1 mouse cellular context compared by ENCODE assay signal in genomic region chr5:125434347-125434746, GRCm38 (mm10).
A peak's percentile ranks its signal among the peaks of the same experiment; 100 is the strongest.
TF ChIP-seq lines count a peak whose summit lies in the region.

No protein-coding gene starts in this region.

TF ChIP-seq in CH12.LX, 34 proteins besides CTCF, POLR2A, EP300 and RAD21:
- TF ChIP-seq SMC3 (IDR thresholded peaks at IDR 0.05; ENCODE audit: low read depth, low read length): peak; percentile 10; the same call in 1 of the 2 replicates
